Mouse (Mus musculus): ENCODE data around the gene Rnf222.

GRCm38 (mm10) chr11:68863631-68864091 lies 24.7 kb upstream of the Rnf222 start:
- no peak for TF ChIP-seq POLR2A (IDR thresholded peaks at IDR 0.05; ENCODE audit: low read depth, low read length)
- TF ChIP-seq NRF1 (IDR thresholded peaks at IDR 0.05; ENCODE audit: low read depth, low read length), result no peak
- TF ChIP-seq KAT2A (IDR thresholded peaks at IDR 0.05; ENCODE audit: insufficient replicate concordance, low read length), result no peak
